Mouse (Mus musculus) megakaryocyte, embryonic 14.5 days (primary cell): Measurements from ENCODE around the gene Itgb3bp. TPM values are rescaled to one million over a fixed set of nuclear protein-coding genes. Genes with fewer than 3 reads are reported as not detected.

ENCODE experiments used
- H3K27me3 ChIP-seq: replicated peaks from 2 replicates; pipeline ENCODE3; 2012; ENCODE audit warnings: inconsistent platforms
- H3K36me3 ChIP-seq: replicated peaks from 2 replicates; pipeline ENCODE3; 2012; ENCODE audit warnings: low read length, inconsistent platforms, mixed read lengths
- H3K4me1 ChIP-seq: 2 replicates; pipeline ENCODE4 v1.6.1; 2012; ENCODE audit warnings: inconsistent platforms
- H3K4me3 ChIP-seq: replicated peaks from 2 replicates; pipeline ENCODE3; 2012; ENCODE audit warnings: moderate library complexity, mild to moderate bottlenecking, inconsistent platforms
- H3K9me3 ChIP-seq: 2 replicates; pipeline ENCODE4 v1.6.1; 2012; ENCODE audit warnings: inconsistent platforms
- FLI1 ChIP-seq: IDR thresholded peaks from 2 replicates; pipeline ENCODE4 v1.6.1; 2012; ENCODE audit warnings: low read length, inconsistent platforms, mixed read lengths
- GATA1 ChIP-seq: IDR thresholded peaks from 3 replicates; pipeline ENCODE4 v1.6.1; 2012; ENCODE audit warnings: mixed read lengths, low read length, inconsistent platforms, borderline replicate concordance
- polyA plus RNA-seq: library from polyadenylated mRNA; stranded (reverse); fragments of >175 nt; gene quantifications from 2 replicates; pipeline ENCODE4 v1.2.3, GENCODE M21; 2012; ENCODE audit warnings: low replicate concordance; ENCODE audit not compliant: insufficient read depth

The Itgb3bp gene
- polyA plus RNA-seq, 1 experiment, result 1.1 TPM

DNA sequence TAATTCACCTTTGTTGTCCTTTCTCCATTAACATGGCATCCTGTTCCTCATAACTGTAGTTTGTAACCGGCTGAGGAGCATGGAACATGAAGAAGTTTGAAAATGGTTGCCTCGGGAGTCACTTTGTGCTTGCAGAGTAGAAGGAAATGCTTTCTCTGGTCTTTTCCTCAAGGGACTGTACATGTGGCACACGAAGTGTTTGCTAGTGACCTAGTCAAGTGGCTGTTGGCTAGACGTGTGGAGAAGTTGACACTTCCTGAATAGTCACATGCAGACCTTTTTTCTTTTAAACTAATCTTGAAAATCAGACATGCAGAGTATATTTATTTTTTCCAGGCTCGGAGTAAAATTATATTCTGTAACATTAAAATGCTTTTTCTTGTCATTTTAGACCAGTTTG, 177.2 kb downstream of the Itgb3bp start:
- TF ChIP-seq GATA1 (no peak), FLI1 (no peak)
- H3K4me3 ChIP-seq, result no peak overlapping the region
- no peaks in the 10 kb centered on the region for H3K4me1 ChIP-seq
- H3K9me3 ChIP-seq, result no peaks in the 10 kb centered on the region
- H3K27me3 ChIP-seq, result no peaks in the 10 kb centered on the region
- H3K36me3 ChIP-seq, result peaks cover 57% of the 10 kb centered on the region

DNA sequence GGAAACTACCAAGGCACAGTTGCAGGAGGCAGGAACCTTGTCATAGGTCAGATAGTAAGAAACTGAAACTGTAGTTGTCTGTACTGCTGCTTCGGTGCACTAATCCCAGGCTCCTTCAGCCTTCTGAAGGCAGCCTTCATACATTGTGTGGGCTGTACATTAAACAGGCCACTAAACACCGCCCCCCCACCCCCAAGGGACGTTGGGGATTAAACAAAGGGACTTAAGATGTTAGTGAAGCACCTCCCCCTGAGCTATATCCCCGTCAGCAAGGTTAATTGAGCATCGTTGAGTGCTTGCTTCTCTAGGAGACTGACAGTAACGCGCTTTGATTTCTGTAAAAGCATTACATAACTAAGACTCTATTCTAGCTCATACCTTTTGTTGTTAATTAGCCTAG, 189.8 kb downstream of the Itgb3bp start:
- H3K4me1 ChIP-seq, result no peaks in the 10 kb centered on the region
- no peaks in the 10 kb centered on the region for H3K27me3 ChIP-seq
- no peak for TF ChIP-seq FLI1
- no peak for TF ChIP-seq GATA1
- peaks cover 36% of the 10 kb centered on the region for H3K36me3 ChIP-seq
- H3K4me3 ChIP-seq, result no peak overlapping the region
- no peaks in the 10 kb centered on the region for H3K9me3 ChIP-seq

GRCm38 (mm10) chr4:99725914-99726451, 203.6 kb downstream of the Itgb3bp start:
- H3K4me1 ChIP-seq, result peaks cover 3% of the 10 kb centered on the region; the same call in 1 of the 2 replicates
- no peak overlapping the region for H3K4me3 ChIP-seq
- peaks cover 26% of the 10 kb centered on the region for H3K9me3 ChIP-seq
- no peaks in the 10 kb centered on the region for H3K27me3 ChIP-seq
- TF ChIP-seq FLI1, result no peak
- no peak for TF ChIP-seq GATA1
- peaks cover 78% of the 10 kb centered on the region for H3K36me3 ChIP-seq

- TF ChIP-seq GATA1 (no peak), FLI1 (no peak)
- H3K9me3 ChIP-seq, result peaks cover 11% of the 10 kb centered on the region
- peaks cover 76% of the 10 kb centered on the region for H3K36me3 ChIP-seq
- H3K27me3 ChIP-seq, result no peaks in the 10 kb centered on the region
- peaks cover 3% of the 10 kb centered on the region; the same call in 1 of the 2 replicates for H3K4me1 ChIP-seq
- H3K4me3 ChIP-seq, result no peak overlapping the region
Observed at GRCm38 (mm10) chr4:99724331-99724730, 205.3 kb downstream of the Itgb3bp start.

DNA sequence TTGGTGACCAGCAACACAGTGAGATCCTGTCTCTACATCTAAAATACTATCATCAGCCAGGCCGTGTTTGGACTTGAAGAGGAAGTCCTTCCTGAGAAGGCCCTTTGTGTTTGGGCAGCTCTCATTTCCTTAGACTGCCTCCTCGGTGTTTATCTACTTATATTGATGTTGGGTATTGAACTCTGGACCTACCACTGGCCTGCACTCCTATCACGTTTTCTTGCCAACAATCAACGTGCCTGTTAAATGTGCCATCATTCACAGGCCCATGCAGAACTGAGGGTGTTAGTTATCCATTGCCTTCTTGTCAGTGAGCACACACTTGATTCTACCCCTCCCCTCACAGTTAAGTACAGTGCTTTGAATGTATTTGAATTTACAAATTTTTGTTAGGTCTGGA, 211.7 kb downstream of the Itgb3bp start:
- no peak overlapping the region for H3K4me3 ChIP-seq
- peaks cover 37% of the 10 kb centered on the region for H3K36me3 ChIP-seq
- no peaks in the 10 kb centered on the region for H3K9me3 ChIP-seq
- no peaks in the 10 kb centered on the region for H3K27me3 ChIP-seq
- peaks cover 27% of the 10 kb centered on the region for H3K4me1 ChIP-seq
- TF ChIP-seq GATA1 (no peak), FLI1 (no peak)

DNA sequence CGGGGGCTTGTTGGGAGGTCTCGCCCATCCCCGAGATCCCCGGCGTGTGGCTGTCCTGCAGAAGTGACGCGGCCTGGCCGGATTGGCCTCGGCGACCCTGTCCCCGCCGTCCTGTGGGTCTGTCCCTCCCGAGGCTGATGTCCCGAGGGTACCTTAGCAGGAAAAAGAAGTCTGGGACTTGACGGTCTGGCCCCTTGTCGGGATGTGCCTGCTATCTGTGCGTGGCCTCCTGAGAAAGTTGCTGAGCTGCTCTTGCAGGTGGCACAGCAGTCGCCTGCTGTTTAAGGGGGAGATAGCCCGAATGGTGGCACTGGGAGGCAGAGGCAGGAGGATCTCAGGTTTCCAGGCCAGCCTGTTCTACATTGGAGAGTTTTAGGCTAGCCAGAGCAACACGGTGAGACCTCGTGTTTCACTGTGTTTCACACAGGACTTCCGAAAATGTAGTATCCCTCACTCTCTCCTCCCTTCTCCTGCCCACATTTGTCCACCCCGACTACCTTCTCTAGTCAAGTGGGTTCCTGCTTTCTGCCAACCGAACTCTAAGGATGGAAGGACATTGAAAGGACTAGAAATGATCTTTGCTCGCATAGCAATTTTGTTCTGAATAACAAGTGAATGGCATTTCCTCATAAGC, 213.7 kb downstream of the Itgb3bp start:
- Histone ChIP-seq H3K27me3 (no peaks in the 10 kb centered on the region), H3K9me3 (no peaks in the 10 kb centered on the region)
- TF ChIP-seq FLI1 (no peak), GATA1 (no peak)

More for the DNA sequence above, 213.7 kb downstream of the Itgb3bp start:
- H3K4me3 ChIP-seq, result peak overlapping the region; percentile 97
- peaks cover 22% of the 10 kb centered on the region for H3K36me3 ChIP-seq
- peaks cover 35% of the 10 kb centered on the region for H3K4me1 ChIP-seq

Other genes starting within 250 kb of the Itgb3bp start
- not detected in 2 replicates for gene Alg6, start 214.1 kb downstream of the Itgb3bp start, polyA plus RNA-seq
- 0.47 TPM in 1 of 2 replicates, not detected in the other for gene Efcab7, start 100.6 kb downstream of the Itgb3bp start, polyA plus RNA-seq
- 20.2 and 35.7 TPM in 2 replicates for gene Pgm1, start 399 bp downstream of the Itgb3bp start, polyA plus RNA-seq
- not detected in 2 replicates for gene Ror1, start 166.0 kb upstream of the Itgb3bp start, polyA plus RNA-seq